Mouse (Mus musculus): ENCODE measurements around the gene Rps11. TPM values are rescaled to one million over a fixed set of nuclear protein-coding genes. Genes with fewer than 3 reads are reported as not detected.

The Rps11 gene
- polyA plus RNA-seq, 1 experiment = 22.2 TPM

- Histone ChIP-seq H3K9me3 (ENCODE audit: control insufficient read depth, low read length) (peaks cover 5% of the 10 kb centered on the region), H3K36me3 (ENCODE audit: control insufficient read depth) (peaks cover 4% of the 10 kb centered on the region), H3K4me1 (ENCODE audit: control insufficient read depth) (peaks cover 37% of the 10 kb centered on the region), H3K4me3 (replicated peaks) (no peak overlapping the region), H3K27me3 (ENCODE audit: control insufficient read depth) (peaks cover 4% of the 10 kb centered on the region; the same call in 1 of the 2 replicates)
- no peak for TF ChIP-seq GATA1 (IDR thresholded peaks at IDR 0.05; ENCODE audit: low read length)
- TF ChIP-seq TAL1 (IDR thresholded peaks at IDR 0.05; ENCODE audit: low read length) = no peak
These were observed 33.8 kb downstream of the Rps11 start for GRCm38 (mm10) chr7:45090251-45090977.

- H3K4me3 ChIP-seq (replicated peaks) = no peak overlapping the region
- peaks cover 5% of the 10 kb centered on the region for H3K9me3 ChIP-seq (ENCODE audit: control insufficient read depth, low read length)
- peaks cover 4% of the 10 kb centered on the region; the same call in 1 of the 2 replicates for H3K27me3 ChIP-seq (ENCODE audit: control insufficient read depth)
- TF ChIP-seq GATA1 (IDR thresholded peaks at IDR 0.05; ENCODE audit: low read length) (no peak), TAL1 (IDR thresholded peaks at IDR 0.05; ENCODE audit: low read length) (no peak)
- H3K4me1 ChIP-seq (ENCODE audit: control insufficient read depth) = peaks cover 34% of the 10 kb centered on the region
- H3K36me3 ChIP-seq (ENCODE audit: control insufficient read depth) = peaks cover 4% of the 10 kb centered on the region
These were observed 35.6 kb downstream of the Rps11 start for GRCm38 (mm10) chr7:45088597-45088996.

- TF ChIP-seq TAL1 (IDR thresholded peaks at IDR 0.05; ENCODE audit: low read length) = no peak
- TF ChIP-seq GATA1 (IDR thresholded peaks at IDR 0.05; ENCODE audit: low read length) = no peak
- no peaks in the 10 kb centered on the region for H3K27me3 ChIP-seq (ENCODE audit: control insufficient read depth)
- H3K4me1 ChIP-seq (ENCODE audit: control insufficient read depth) = peaks cover 33% of the 10 kb centered on the region
- H3K36me3 ChIP-seq (ENCODE audit: control insufficient read depth) = peaks cover 4% of the 10 kb centered on the region
- peaks cover 5% of the 10 kb centered on the region for H3K9me3 ChIP-seq (ENCODE audit: control insufficient read depth, low read length)
- no peak overlapping the region for H3K4me3 ChIP-seq (replicated peaks)
These were observed 38.2 kb downstream of the Rps11 start for GRCm38 (mm10) chr7:45086084-45086483.

- peaks cover 5% of the 10 kb centered on the region for H3K9me3 ChIP-seq (ENCODE audit: control insufficient read depth, low read length)
- peaks cover 27% of the 10 kb centered on the region for H3K4me1 ChIP-seq (ENCODE audit: control insufficient read depth)
- TF ChIP-seq TAL1 (IDR thresholded peaks at IDR 0.05; ENCODE audit: low read length) (no peak), GATA1 (IDR thresholded peaks at IDR 0.05; ENCODE audit: low read length) (no peak)
- no peaks in the 10 kb centered on the region for H3K27me3 ChIP-seq (ENCODE audit: control insufficient read depth)
- peaks cover 4% of the 10 kb centered on the region for H3K36me3 ChIP-seq (ENCODE audit: control insufficient read depth)
- peak overlapping the region; percentile 10 for H3K4me3 ChIP-seq (replicated peaks)
These were observed 40.8 kb downstream of the Rps11 start for GRCm38 (mm10) chr7:45083300-45083890.

- peaks cover 5% of the 10 kb centered on the region for H3K9me3 ChIP-seq (ENCODE audit: control insufficient read depth, low read length)
- peak overlapping the region; percentile 35 for H3K4me3 ChIP-seq (replicated peaks)
- peaks cover 10% of the 10 kb centered on the region for H3K36me3 ChIP-seq (ENCODE audit: control insufficient read depth)
- peaks cover 28% of the 10 kb centered on the region for H3K4me1 ChIP-seq (ENCODE audit: control insufficient read depth)
- H3K27me3 ChIP-seq (ENCODE audit: control insufficient read depth) = no peaks in the 10 kb centered on the region
- no peak for TF ChIP-seq GATA1 (IDR thresholded peaks at IDR 0.05; ENCODE audit: low read length)
- TF ChIP-seq TAL1 (IDR thresholded peaks at IDR 0.05; ENCODE audit: low read length) = no peak
These were observed 41.6 kb downstream of the Rps11 start for GRCm38 (mm10) chr7:45082401-45083299.

- Histone ChIP-seq H3K27me3 (ENCODE audit: control insufficient read depth) (no peaks in the 10 kb centered on the region), H3K4me1 (ENCODE audit: control insufficient read depth) (peaks cover 28% of the 10 kb centered on the region), H3K36me3 (ENCODE audit: control insufficient read depth) (peaks cover 24% of the 10 kb centered on the region), H3K9me3 (ENCODE audit: control insufficient read depth, low read length) (peaks cover 2% of the 10 kb centered on the region), H3K4me3 (replicated peaks) (no peak overlapping the region)
- TF ChIP-seq TAL1 (IDR thresholded peaks at IDR 0.05; ENCODE audit: low read length) = no peak
- TF ChIP-seq GATA1 (IDR thresholded peaks at IDR 0.05; ENCODE audit: low read length) = no peak
These were observed 43.2 kb downstream of the Rps11 start for GRCm38 (mm10) chr7:45081016-45081415.

- no peaks in the 10 kb centered on the region for H3K9me3 ChIP-seq (ENCODE audit: control insufficient read depth, low read length)
- H3K36me3 ChIP-seq (ENCODE audit: control insufficient read depth) = peaks cover 34% of the 10 kb centered on the region
- H3K4me1 ChIP-seq (ENCODE audit: control insufficient read depth) = peaks cover 30% of the 10 kb centered on the region
- H3K4me3 ChIP-seq (replicated peaks) = no peak overlapping the region
- TF ChIP-seq GATA1 (IDR thresholded peaks at IDR 0.05; ENCODE audit: low read length) (no peak), TAL1 (IDR thresholded peaks at IDR 0.05; ENCODE audit: low read length) (no peak)
- no peaks in the 10 kb centered on the region for H3K27me3 ChIP-seq (ENCODE audit: control insufficient read depth)
These were observed 44.4 kb downstream of the Rps11 start for GRCm38 (mm10) chr7:45079856-45080255.

- H3K36me3 ChIP-seq (ENCODE audit: control insufficient read depth) = peaks cover 47% of the 10 kb centered on the region
- TF ChIP-seq GATA1 (IDR thresholded peaks at IDR 0.05; ENCODE audit: low read length) (no peak), TAL1 (IDR thresholded peaks at IDR 0.05; ENCODE audit: low read length) (no peak)
- H3K4me3 ChIP-seq (replicated peaks) = no peak overlapping the region
- no peaks in the 10 kb centered on the region for H3K27me3 ChIP-seq (ENCODE audit: control insufficient read depth)
- no peaks in the 10 kb centered on the region for H3K9me3 ChIP-seq (ENCODE audit: control insufficient read depth, low read length)
- H3K4me1 ChIP-seq (ENCODE audit: control insufficient read depth) = peaks cover 30% of the 10 kb centered on the region
These were observed 45.7 kb downstream of the Rps11 start for GRCm38 (mm10) chr7:45078513-45078912.

- H3K4me3 ChIP-seq (replicated peaks) = no peak overlapping the region
- H3K9me3 ChIP-seq (ENCODE audit: control insufficient read depth, low read length) = no peaks in the 10 kb centered on the region
- H3K36me3 ChIP-seq (ENCODE audit: control insufficient read depth) = peaks cover 53% of the 10 kb centered on the region
- TF ChIP-seq TAL1 (IDR thresholded peaks at IDR 0.05; ENCODE audit: low read length) (no peak), GATA1 (IDR thresholded peaks at IDR 0.05; ENCODE audit: low read length) (no peak)
- no peaks in the 10 kb centered on the region for H3K27me3 ChIP-seq (ENCODE audit: control insufficient read depth)
- H3K4me1 ChIP-seq (ENCODE audit: control insufficient read depth) = peaks cover 27% of the 10 kb centered on the region
These were observed 46.4 kb downstream of the Rps11 start for GRCm38 (mm10) chr7:45077829-45078228.
